Mouse (Mus musculus): ENCODE results near the gene Rag1. TPM values are rescaled to one million over a fixed set of nuclear protein-coding genes. Genes with fewer than 3 reads are reported as not detected.
A peak's percentile ranks its signal among the peaks of the same experiment; 100 is the strongest.

Gene Rag1
- total RNA-seq, 2 experiments from 2014 or later: not detected

DNA sequence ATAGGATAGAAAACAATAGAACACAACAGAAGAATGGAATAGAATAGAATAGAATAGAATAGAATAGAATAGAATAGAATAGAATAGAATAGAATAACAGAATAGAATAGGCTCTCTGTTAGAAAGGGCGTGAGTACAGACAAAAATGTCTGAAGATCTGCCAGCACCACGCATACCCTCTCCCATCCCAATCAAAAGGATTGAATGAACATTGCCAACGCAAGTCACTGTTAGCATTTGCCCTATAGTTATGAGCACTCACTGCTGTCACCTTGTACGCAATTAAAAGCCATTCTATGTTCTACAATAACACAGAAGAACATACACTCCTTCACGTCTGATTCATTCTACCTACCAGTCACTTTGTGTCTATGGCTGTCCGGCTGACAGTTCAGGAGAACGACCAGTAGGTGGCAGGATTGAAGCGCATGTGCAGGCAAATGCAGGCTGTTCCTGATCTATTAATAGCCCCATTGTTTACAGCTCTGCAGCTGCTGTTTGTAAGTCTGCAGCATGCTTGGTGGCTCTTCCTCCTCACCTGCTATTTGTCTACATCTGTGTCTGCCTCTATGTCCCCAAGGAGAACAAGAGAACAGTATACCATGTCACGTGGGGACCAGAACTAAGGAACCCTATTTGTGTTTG is 15.9 kb upstream of the Rag1 start:
- intact Hi-C loops (cut with DNase I): no loop called here

DNA sequence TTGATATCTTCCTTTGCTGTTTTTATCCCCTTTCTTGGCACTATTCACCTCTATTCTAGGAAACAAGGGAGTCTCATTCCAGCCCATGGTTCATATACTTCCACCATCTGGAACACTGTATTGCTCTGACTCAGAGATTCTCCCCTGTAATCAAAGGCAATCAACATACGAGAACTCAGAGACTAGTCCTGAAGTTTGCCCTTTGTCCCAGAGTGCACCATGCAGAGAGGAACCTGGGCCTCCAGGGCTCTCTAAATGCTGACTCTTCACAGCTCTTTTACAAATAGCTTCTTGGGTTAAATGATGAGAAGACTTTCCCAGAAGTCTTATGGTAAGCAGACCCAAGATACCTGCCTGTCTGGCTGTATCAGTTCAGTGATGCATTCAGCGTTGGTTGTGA is 11.2 kb upstream of the Rag1 start:
- no peak for TF ChIP-seq CTCF (IDR thresholded peaks at IDR 0.05)
- intact Hi-C loops (cut with DNase I): no loop called here
- no peak overlapping the region for H3K4me3 ChIP-seq
- no peak for DNase-seq
- H3K27ac ChIP-seq: no peak overlapping the region

More for the DNA sequence above, 15.9 kb upstream of the Rag1 start:
- Histone ChIP-seq H3K4me3 (peak overlapping the region; percentile 25), H3K27ac (no peak overlapping the region)
- DNase-seq: peak; percentile 75
- peak; percentile 95 for TF ChIP-seq CTCF (IDR thresholded peaks at IDR 0.05)

DNA sequence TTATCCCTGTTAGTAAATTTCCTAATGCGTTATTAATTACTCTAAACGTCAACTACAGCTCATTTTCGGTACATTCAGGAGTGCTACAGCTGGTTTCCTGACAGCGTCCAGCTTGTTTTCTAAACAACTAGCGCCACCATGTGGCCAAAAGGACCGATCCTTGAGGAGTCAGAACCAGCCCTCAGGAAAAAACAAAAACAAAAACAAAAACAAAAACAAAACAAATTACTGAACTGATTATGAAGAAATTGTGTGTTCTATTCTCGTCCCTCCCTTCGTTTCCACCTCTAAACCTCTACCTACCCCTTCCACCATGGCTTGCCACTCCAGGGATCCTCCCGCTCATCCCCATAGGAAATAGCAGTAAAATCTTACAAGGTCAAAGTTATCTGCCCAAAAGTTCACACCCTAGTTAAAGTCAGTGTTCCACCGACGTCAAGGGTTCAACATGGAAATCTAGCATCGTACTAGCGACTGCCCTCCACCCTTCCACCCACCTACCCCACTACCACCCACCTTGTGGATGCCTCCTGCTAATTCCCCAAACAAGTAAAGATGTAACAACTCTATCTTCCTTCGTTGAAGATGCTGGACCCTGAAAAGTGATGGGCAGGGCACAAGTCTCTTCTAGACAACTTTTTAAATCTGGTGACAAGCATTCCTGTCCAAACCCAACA is 3.8 kb upstream of the Rag1 start:
- DNase-seq: peak; percentile 78
- peak; percentile 79 for TF ChIP-seq CTCF (IDR thresholded peaks at IDR 0.05)

DNA sequence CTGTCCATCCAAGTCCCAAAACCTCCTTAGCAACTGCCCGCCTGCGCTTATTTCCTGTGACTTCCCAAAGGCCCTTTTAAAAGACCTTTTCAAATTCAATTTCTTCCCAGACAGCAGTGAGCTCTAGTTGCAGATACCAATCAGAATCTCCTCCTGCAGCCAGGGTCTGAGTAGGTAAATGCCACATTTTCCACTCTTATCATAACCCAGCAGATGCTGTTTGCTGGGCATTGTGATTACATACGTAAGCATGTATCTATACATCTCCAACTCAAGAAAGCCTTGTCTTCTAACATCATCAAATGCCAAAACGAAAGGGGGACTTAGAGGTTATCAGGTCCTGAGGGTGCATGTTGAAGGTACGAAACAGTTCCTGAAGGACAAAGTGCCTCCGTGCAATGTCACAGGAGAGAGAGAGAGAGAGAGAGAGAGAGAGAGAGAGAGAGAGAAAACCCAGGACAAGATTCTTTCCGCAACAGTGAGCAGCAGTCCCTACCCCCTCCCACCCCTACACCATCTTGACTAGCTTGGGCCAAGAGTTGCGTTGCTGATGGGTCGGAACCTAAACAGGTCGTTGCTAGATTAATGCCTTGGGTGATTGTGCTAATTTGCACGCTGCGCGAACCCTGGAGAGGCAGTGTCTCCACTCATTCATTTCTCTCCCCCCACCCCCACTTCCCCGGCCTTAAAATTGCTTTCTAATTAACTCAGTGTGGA is 3.1 kb upstream of the Rag1 start:
- H3K27ac ChIP-seq: no peak overlapping the region
- DNase-seq: no peak
- peak overlapping the region; percentile 64 for H3K4me3 ChIP-seq
- intact Hi-C loops (cut with DNase I): no loop called here
- TF ChIP-seq CTCF (IDR thresholded peaks at IDR 0.05): no peak

More for the DNA sequence above, 3.8 kb upstream of the Rag1 start:
- intact Hi-C loops (cut with DNase I): loop anchor here (1.0 kb wide), 1 partner anchor 181 kb away; no protein-coding TSS in a partner anchor
- no peak overlapping the region for H3K27ac ChIP-seq
- H3K4me3 ChIP-seq: peak overlapping the region; percentile 64

DNA sequence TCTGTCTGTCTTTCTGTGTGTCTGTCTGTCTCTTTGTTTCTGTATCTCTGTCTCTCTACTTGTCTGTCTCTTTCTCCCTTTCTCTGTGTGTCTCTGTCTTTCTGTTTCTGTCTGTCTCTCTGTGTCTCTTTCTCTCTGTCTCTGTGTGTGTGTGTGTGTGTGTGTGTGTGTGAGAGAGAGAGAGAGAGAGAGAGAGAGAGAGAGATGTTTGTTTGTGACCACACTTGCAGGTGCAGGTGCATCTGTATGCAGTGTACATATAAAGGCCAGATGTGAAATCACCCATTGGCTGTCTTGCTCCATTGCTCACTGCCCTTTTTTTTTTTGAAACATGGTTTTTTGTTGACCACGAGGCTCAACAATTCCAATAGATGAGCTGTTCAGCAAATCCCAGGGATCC is 1.1 kb upstream of the Rag1 start:
- no peak for DNase-seq
- TF ChIP-seq CTCF (IDR thresholded peaks at IDR 0.05): no peak
- Histone ChIP-seq H3K4me3 (no peak overlapping the region), H3K27ac (no peak overlapping the region)
- intact Hi-C loops (cut with DNase I): no loop called here

DNA sequence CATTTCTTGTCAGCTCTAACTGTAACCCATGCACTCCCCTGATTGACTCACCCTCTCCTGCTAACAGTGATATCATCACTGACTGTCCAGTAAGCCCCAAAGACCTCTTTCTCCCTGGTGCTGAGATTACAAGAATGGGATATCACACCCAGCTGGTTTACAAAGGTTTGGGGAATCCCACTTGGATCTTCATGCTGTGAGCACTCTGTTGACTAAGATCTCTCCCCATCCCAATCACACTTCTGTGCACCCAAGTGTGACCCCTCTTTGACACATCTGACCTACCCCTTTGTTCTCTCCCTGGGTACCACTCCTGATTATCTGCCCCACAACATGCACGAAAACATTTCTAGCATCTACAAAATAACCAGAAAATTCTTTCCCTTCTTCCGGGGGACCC is 940 bp downstream of the Rag1 start:
- H3K4me3 ChIP-seq: no peak overlapping the region
- H3K27ac ChIP-seq: no peak overlapping the region
- TF ChIP-seq CTCF (IDR thresholded peaks at IDR 0.05): no peak
- DNase-seq: no peak
- intact Hi-C loops (cut with DNase I): no loop called here

DNA sequence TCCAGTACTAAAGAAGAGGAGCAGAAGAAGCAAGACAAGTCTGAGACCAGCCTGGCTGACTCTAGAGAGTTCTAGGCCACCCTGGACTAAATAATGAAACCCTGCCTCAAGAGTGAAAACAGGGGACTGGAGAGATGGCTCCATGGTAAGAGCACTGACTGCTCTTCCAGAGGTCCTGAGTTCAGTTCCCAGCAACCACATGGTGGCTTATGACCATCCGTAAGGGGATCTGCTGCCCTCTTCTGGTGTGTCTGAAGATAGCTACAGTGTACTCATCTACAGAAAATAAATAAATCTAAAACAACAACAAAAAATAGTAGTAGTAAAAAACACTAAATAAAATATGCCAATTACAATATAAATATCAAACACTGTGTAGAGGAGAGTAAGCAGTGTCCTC is 3.5 kb downstream of the Rag1 start:
- TF ChIP-seq CTCF (IDR thresholded peaks at IDR 0.05): no peak
- intact Hi-C loops (cut with DNase I): no loop called here
- DNase-seq: no peak
- H3K27ac ChIP-seq: no peak overlapping the region
- no peak overlapping the region for H3K4me3 ChIP-seq

DNA sequence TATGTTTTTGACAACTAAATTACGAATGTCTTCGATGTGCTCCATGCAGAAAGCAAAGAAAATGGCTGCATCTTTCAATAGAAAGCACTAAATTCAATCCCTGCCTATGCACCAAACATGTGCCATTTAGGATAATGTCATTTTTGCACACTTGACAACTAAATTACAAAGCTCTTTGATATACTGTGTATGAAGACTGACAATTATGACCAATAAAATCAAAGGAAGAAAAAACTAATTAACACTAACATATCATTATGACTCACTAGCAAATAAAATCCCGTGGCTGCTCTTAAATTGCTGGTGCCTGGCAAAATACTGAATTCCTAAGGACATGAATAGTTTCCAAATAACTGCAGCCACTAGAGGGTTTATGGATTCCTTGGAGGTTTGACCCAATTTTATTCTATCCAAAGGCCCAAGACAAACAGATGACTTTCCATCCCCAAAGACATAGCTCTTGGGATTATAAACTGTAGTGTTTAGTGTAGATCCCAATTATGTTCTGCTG is 9.4 kb downstream of the Rag1 start:
- Histone ChIP-seq H3K4me3 (no peak overlapping the region), H3K27ac (no peak overlapping the region)
- no peak for TF ChIP-seq CTCF (IDR thresholded peaks at IDR 0.05)
- intact Hi-C loops (cut with DNase I): no loop called here
- no peak for DNase-seq

DNA sequence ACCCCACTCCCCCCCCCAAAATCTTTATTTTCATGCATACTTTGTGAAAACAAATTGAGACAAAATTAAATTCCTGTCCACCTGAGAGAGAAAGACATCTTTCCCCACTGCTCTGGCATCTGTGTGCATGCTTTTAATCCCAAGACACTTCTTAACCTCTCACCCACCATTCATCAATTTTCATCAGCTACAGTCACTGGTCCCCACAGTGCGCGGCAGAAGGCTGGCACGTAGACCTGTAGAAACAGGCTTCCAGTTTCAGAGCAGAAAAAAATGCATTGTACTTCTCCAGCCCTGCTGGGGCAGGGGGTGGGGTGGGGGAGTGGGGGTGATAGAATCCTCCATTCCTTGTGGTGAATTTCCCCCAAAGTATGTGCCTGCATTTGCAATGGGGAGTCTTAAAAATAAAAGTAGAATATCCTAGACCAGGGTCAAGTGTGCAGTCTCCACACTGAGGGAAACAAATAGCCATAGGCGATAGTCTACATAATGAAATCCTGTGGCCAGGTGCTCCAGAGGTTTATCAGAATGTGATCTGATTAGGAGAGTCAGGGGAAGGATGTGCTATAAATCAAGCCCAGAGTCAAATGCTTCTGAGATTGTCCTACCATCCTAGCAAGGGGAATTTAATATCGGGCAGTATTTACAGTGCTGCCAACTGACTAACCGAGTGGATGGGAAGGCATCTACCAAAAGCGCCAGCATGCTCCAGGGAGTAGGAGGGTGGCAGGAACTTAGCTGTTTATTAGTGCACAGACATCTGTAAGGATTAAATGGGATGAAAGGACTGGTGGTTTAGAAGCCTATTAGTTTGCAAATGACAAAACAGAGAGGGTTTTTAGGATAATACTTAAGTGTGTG is 10.1 kb downstream of the Rag1 start:
- TF ChIP-seq CTCF (IDR thresholded peaks at IDR 0.05): no peak
- no peak overlapping the region for H3K4me3 ChIP-seq
- intact Hi-C loops (cut with DNase I): no loop called here
- H3K27ac ChIP-seq: no peak overlapping the region
- no peak for DNase-seq

DNA sequence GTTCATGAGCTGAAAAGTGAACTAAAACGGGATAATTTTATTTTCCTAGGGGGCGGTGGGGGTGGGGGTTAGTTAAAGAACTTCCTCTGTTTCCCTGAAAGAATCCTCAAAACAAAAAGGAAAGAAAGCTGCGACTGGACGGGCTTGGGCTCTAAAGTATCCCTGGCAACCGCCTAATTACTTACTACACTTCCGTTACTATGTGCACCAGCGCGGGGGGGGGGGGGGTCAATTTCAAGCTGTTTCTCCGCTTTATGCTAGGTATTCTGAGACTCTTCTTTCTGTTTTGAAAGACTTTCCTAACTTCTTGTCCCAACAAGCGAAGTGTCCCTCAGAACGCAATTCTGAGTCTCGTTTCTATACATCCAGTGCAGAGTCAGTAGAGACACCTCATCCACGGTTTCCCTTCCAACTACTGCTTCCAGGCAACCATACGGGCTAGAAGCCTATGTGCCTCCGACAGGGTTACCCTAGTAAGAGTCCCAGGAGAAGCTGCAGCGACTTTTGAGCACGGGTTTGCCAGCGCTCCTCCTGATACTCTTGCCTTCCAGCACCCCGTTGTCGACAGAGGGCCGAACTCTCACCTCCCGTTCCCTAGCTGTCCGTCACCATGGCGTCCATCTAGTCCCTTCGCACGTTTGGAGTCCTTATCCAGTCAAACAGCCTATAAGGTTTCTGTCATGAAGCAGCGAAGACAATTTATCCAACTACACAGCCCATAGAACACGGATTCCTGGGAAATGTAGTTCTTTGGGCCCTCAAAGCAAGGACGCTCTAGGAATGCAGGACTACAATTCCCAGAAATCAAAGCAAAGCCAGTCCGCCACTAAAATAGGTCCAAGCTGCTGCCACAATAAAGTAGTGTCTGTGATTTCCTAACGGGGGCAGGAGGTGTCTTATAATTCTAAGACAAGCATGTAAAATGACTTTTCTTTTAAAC is 20.7 kb downstream of the Rag1 start:
- intact Hi-C loops (cut with DNase I): no loop called here
- peak; percentile 69 for DNase-seq
- Histone ChIP-seq H3K4me3 (peak overlapping the region; percentile 96), H3K27ac (peak overlapping the region; percentile 95)
- no peak for TF ChIP-seq CTCF (IDR thresholded peaks at IDR 0.05)

DNA sequence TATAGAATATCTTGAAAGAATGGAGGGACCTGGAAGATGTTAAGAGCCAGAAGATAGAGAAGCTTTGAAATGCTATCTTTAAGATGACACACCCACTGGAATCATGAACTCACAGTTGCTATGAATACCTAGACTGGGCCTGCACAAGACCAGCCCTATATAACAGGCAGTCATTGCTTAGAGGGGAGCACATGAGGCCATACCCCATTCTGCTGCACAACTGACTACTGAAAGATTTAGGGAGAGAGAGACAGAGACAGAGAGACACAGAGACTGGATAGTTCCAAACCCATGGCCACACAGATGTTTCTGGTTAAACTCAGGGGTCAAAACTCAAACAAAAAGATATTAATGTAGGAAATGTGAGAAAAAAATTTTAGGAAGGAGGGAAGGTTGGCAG is 22.1 kb downstream of the Rag1 start:
- DNase-seq: no peak
- no peak for TF ChIP-seq CTCF (IDR thresholded peaks at IDR 0.05)
- Histone ChIP-seq H3K27ac (no peak overlapping the region), H3K4me3 (no peak overlapping the region)
- intact Hi-C loops (cut with DNase I): no loop called here

Measured in gastrocnemius, adult 2 months (tissue).